Comparison of ENCODE assay signal across 27 mouse cellular contexts in the genomic region with DNA sequence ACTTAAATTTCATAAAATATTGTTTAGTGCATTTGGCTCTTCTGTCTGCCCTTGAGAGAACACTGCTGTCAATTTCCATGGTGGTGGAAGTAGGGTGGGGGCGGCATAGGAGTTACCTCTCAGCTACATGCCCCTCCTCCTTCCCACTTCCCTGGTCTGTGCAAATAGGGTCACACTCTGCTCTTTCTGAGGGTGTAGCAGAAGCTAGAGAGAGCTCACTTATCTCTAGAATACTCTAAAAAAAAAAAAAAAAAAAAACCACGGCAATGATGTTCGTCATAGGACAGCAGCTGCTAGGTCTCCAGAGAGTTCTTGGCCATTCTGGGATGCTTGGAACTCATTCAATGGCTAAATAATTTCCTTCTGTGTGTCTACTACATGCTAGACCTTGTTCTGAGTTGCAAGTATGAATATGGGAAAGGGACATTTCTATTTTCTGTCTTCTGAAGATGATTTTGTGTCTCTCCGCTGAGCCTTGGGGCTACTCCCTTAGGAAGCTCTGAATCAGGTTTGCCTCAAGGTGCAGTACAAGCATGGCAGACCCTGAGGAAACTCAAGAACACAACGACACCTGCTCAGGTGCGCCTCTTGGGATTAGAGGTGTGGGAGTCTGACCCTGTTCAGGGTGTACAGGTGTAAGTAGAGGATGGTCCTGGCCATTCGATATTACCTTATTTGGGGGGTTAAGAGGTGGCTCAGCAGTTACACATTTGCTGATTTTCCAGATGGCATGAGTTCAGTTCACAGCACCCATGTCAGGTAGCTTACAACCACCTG. TPM values are rescaled to one million over a fixed set of nuclear protein-coding genes. Genes with fewer than 3 reads are reported as not detected.
DNase-seq lines count a peak whose midpoint lies in the region; ATAC-seq and TF ChIP-seq lines count a peak whose summit lies in the region.
"Had no signal": no experiment of that assay in that cellular context is flagged by ENCODE, and none has a peak within 500 bp of the region (broad histone marks: within the 10 kb centered on the region; RNA-seq: fewer than 3 reads in every experiment).

No protein-coding gene starts in this region.

- WGBS in heart, postnatal 0 days, result 84% methylated on average over 7 of the region's 7 CpGs
- WGBS in heart, embryonic 12.5 days, result 81% methylated on average over 7 of the region's 7 CpGs

- no peak overlapping the region for H3K4me3 ChIP-seq in heart, postnatal 0 days (ENCODE audit: low read depth, low read length)
- H3K4me3 ChIP-seq in heart, embryonic 12.5 days, result no peak overlapping the region
- H3K4me3 ChIP-seq: embryonic facial prominence, embryonic 12.5 days; embryonic facial prominence, embryonic 15.5 days; heart, embryonic 15.5 days; hindbrain, embryonic 12.5 days; hindbrain, embryonic 15.5 days had no signal

- H3K4me1 ChIP-seq in heart, postnatal 0 days (ENCODE audit: control insufficient read depth, insufficient read depth), result no peaks in the 10 kb centered on the region
- H3K4me1 ChIP-seq in heart, embryonic 12.5 days (replicated peaks), result no peaks in the 10 kb centered on the region
- H3K4me1 ChIP-seq: embryonic facial prominence, embryonic 12.5 days; embryonic facial prominence, embryonic 15.5 days; heart, embryonic 15.5 days; hindbrain, embryonic 15.5 days had no signal

- no peak for TF ChIP-seq CTCF in heart, postnatal 0 days (IDR thresholded peaks at IDR 0.05; ENCODE audit: low read depth)

- H3K36me3 ChIP-seq in heart, postnatal 0 days (replicated peaks; ENCODE audit: control insufficient read depth, insufficient read depth, low read length), result no peaks in the 10 kb centered on the region
- no peaks in the 10 kb centered on the region for H3K36me3 ChIP-seq in heart, embryonic 12.5 days
- H3K36me3 ChIP-seq: embryonic facial prominence, embryonic 12.5 days; embryonic facial prominence, embryonic 15.5 days; heart, embryonic 15.5 days; hindbrain, embryonic 12.5 days; hindbrain, embryonic 15.5 days had no signal

- no peak overlapping the region for H3K9ac ChIP-seq in heart, postnatal 0 days (replicated peaks; ENCODE audit: low read depth, low read length)
- no peak overlapping the region for H3K9ac ChIP-seq in heart, embryonic 12.5 days
- H3K9ac ChIP-seq: embryonic facial prominence, embryonic 12.5 days; embryonic facial prominence, embryonic 15.5 days; forebrain, postnatal 0 days; heart, embryonic 15.5 days; hindbrain, embryonic 12.5 days; hindbrain, embryonic 15.5 days had no signal

- no peak overlapping the region for H3K4me2 ChIP-seq in heart, postnatal 0 days (ENCODE audit: low read depth, low read length)
- H3K4me2 ChIP-seq in heart, embryonic 12.5 days, result no peak overlapping the region
- H3K4me2 ChIP-seq: embryonic facial prominence, embryonic 12.5 days; embryonic facial prominence, embryonic 15.5 days; heart, embryonic 15.5 days; hindbrain, embryonic 12.5 days; hindbrain, embryonic 15.5 days had no signal

- peak; percentile 41 for ATAC-seq in heart, postnatal 0 days (ENCODE audit: insufficient read depth, low read depth)
- ATAC-seq in heart, embryonic 12.5 days (ENCODE audit: insufficient number of reproducible peaks, low FRiP score), result no peak
- ATAC-seq: forebrain, embryonic 14.5 days; forebrain, postnatal 0 days; intestine, postnatal 0 days had no signal

- intact Hi-C loops in heart, postnatal 25 days (cut with DNase I), result no loop called here
- intact Hi-C loops in heart, postnatal 10 days (cut with DNase I), result no loop called here

- no peaks in the 10 kb centered on the region for H3K9me3 ChIP-seq in heart, postnatal 0 days (replicated peaks; ENCODE audit: control insufficient read depth, low read length)
- no peaks in the 10 kb centered on the region for H3K9me3 ChIP-seq in heart, embryonic 12.5 days (replicated peaks)
- H3K9me3 ChIP-seq: embryonic facial prominence, embryonic 12.5 days; embryonic facial prominence, embryonic 15.5 days; heart, embryonic 15.5 days; hindbrain, embryonic 12.5 days; hindbrain, embryonic 15.5 days had no signal

- peak; percentile 35 to 42 for DNase-seq in heart, adult 18-20 months
- DNase-seq in heart, postnatal 25 days (ENCODE audit: low spot score), result no peak
- no peak for DNase-seq in heart, postnatal 0 days (ENCODE audit: low spot score)
- peak; percentile 35 to 43 for DNase-seq in heart, postnatal 10 days
- no peak for DNase-seq in spleen, postnatal 4 days (ENCODE audit: low spot score in 2 of 2)
- DNase-seq: adrenal gland, adult 2 months; adrenal gland, postnatal 14 days; B cell, adult 2 months; cerebellum, adult 11 months; cerebellum, adult 2 months; cerebellum, adult 9-11 months; cerebellum, postnatal 25 days; forebrain, postnatal 0 days; gastrocnemius, postnatal 25 days; kidney, adult 8-10 months had no signal

- no peak overlapping the region for H3K27ac ChIP-seq in heart, postnatal 0 days (ENCODE audit: low read depth)
- no peak overlapping the region for H3K27ac ChIP-seq in heart, embryonic 12.5 days (ENCODE audit: poor library complexity, severe bottlenecking)
- H3K27ac ChIP-seq: embryonic facial prominence, embryonic 12.5 days; embryonic facial prominence, embryonic 15.5 days; heart, embryonic 15.5 days; hindbrain, embryonic 12.5 days; hindbrain, embryonic 15.5 days had no signal

- no peak for TF ChIP-seq EP300 in heart, postnatal 0 days (IDR thresholded peaks at IDR 0.05; ENCODE audit: low read depth)

- no peaks in the 10 kb centered on the region for H3K27me3 ChIP-seq in heart, postnatal 0 days (ENCODE audit: control insufficient read depth, insufficient read depth, low read length)
- H3K27me3 ChIP-seq in heart, embryonic 12.5 days (replicated peaks), result no peaks in the 10 kb centered on the region
- H3K27me3 ChIP-seq: embryonic facial prominence, embryonic 12.5 days; embryonic facial prominence, embryonic 15.5 days; heart, embryonic 15.5 days; hindbrain, embryonic 12.5 days; hindbrain, embryonic 15.5 days had no signal

RNA-seq across cellular contexts. Expression of gene Cnmd, which starts 28.3 kb away (rescaled TPM):
- total RNA-seq in heart, adult 18-20 months (2021), result 1 to 10 TPM; 3.9 to 4.7 TPM
- under 1 TPM; 0.62 to 0.81 TPM for total RNA-seq in heart, postnatal 25 days (2021)
- not detected in 2 replicates for total RNA-seq in heart, postnatal 0 days (2014; rRNA removed; ENCODE audit: low replicate concordance)
- polyA plus RNA-seq in heart, postnatal 0 days (2015; fragmentation: Nextera tagmentation; extraction: Ambion mirVana), result 0.82 and 0.98 TPM in 2 replicates
- polyA plus RNA-seq in heart, embryonic 12.5 days (2016; fragmentation: Nextera tagmentation; extraction: Ambion mirVana), result 0.85 and 1.3 TPM in 2 replicates
- total RNA-seq in heart, postnatal 10 days (2021), result not detected
- total RNA-seq: common myeloid progenitor, adult 5-6 weeks; hematopoietic stem cell, adult 5-6 weeks; MEL had no signal
- polyA plus RNA-seq: adrenal gland, adult 2 months; intestine, embryonic 14.5 days had no signal

Comparison
In these comparisons a context has a peak if more than half of its experiments do, and no peak if none do; other contexts are left out.
1. DNase-seq: peak in heart, adult 18-20 months (2 of 2) and heart, postnatal 10 days (2 of 2); none in heart, postnatal 25 days (single experiment), heart, postnatal 0 days (single experiment) and spleen, postnatal 4 days (0 of 2).